Mouse (Mus musculus): Measurements from ENCODE around the gene Zfp282. TPM values are rescaled to one million over a fixed set of nuclear protein-coding genes. Genes with fewer than 3 reads are reported as not detected.
"Not testable (repeated sequence)": the region's sequence is repeated elsewhere in the genome, so short reads cannot be mapped to it uniquely, and the experiment has no call there.

Zfp282 gene
- polyA plus RNA-seq, 2 experiments: 2.1 to 2.4 TPM

- Histone ChIP-seq H3K27me3 (ENCODE audit: control insufficient read depth, insufficient read depth, low read length) (no peaks in the 10 kb centered on the region), H3K27ac (no peak overlapping the region; the same call in 1 of the 2 replicates), H3K4me1 (replicated peaks; ENCODE audit: control insufficient read depth in 2 of 2, insufficient read depth in 2 of 2, low read length in 1 of 2) (peaks cover 17 to 19% of the 10 kb centered on the region in 2 experiments), H3K9ac (replicated peaks) (no peak overlapping the region), H3K9me3 (ENCODE audit: control insufficient read depth, low read length) (no peaks in the 10 kb centered on the region), H3K4me3 (ENCODE audit: insufficient read depth in 1 of 2, low read depth in 2 of 2, low read length in 2 of 2) (no peak overlapping the region), H3K4me2 (ENCODE audit: low read depth) (no peak overlapping the region), H3K36me3 (replicated peaks; ENCODE audit: control insufficient read depth, insufficient read depth, low read depth) (no peaks in the 10 kb centered on the region)
- DNase-seq (ENCODE audit: low read depth in 3 of 3, low spot score in 3 of 3): peak in 1 of 3 experiments; percentile 36
- peak; percentile 72 for ATAC-seq (ENCODE audit: insufficient read depth)
- TF ChIP-seq EP300 (IDR thresholded peaks at IDR 0.05; ENCODE audit: low read depth): no peak
- no peak for TF ChIP-seq CTCF (IDR thresholded peaks at IDR 0.05; ENCODE audit: low read depth)
- WGBS (ENCODE audit: insufficient replicate concordance): 79% methylated on average over 1 of the region's 1 CpGs
These were observed 34.7 kb upstream of the Zfp282 start for GRCm38 (mm10) chr6:47842337-47842736.

DNA sequence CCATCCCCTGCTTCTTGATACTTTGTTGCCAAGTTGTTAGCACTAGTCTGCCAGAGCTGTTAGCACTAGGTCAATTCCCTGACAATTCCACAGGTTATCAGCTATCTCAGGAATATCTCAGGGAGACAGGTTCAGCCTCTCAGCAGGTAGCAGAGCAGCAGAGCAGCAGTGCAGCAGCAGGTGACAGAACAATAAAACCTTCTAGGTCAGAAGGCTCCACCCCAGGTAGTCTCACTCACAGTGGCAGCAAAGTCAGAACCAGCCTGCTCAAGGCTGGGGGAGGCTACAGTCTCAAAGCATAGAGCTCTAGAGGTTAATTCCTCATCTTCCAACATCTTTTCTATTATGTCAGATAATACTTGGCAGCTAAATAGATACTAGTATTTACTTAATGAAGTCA, 31.2 kb upstream of the Zfp282 start:
- H3K4me2 ChIP-seq (ENCODE audit: low read depth): no peak overlapping the region
- ATAC-seq (ENCODE audit: insufficient read depth) (no peak), DNase-seq (ENCODE audit: low read depth in 3 of 3, low spot score in 3 of 3) (no peak)
- no peak overlapping the region for H3K4me3 ChIP-seq (ENCODE audit: insufficient read depth in 1 of 2, low read depth in 2 of 2, low read length in 2 of 2)
- H3K36me3 ChIP-seq (replicated peaks; ENCODE audit: control insufficient read depth, insufficient read depth, low read depth): no peaks in the 10 kb centered on the region
- H3K27ac ChIP-seq: no peak overlapping the region
- H3K27me3 ChIP-seq (ENCODE audit: control insufficient read depth, insufficient read depth, low read length): no peaks in the 10 kb centered on the region
- no peak overlapping the region for H3K9ac ChIP-seq (replicated peaks)
- TF ChIP-seq CTCF (IDR thresholded peaks at IDR 0.05; ENCODE audit: low read depth) (no peak), EP300 (IDR thresholded peaks at IDR 0.05; ENCODE audit: low read depth) (no peak)
- peaks cover 5 to 6% of the 10 kb centered on the region in 2 experiments for H3K4me1 ChIP-seq (replicated peaks; ENCODE audit: control insufficient read depth in 2 of 2, insufficient read depth in 2 of 2, low read length in 1 of 2)
- H3K9me3 ChIP-seq (ENCODE audit: control insufficient read depth, low read length): no peaks in the 10 kb centered on the region

- DNase-seq (ENCODE audit: low read depth in 3 of 3, low spot score in 3 of 3) (no peak), ATAC-seq (ENCODE audit: insufficient read depth) (no peak)
- Histone ChIP-seq H3K4me3 (ENCODE audit: insufficient read depth in 1 of 2, low read depth in 2 of 2, low read length in 2 of 2) (no peak overlapping the region), H3K9ac (replicated peaks) (no peak overlapping the region), H3K36me3 (replicated peaks; ENCODE audit: control insufficient read depth, insufficient read depth, low read depth) (no peaks in the 10 kb centered on the region), H3K27me3 (ENCODE audit: control insufficient read depth, insufficient read depth, low read length) (no peaks in the 10 kb centered on the region), H3K4me2 (ENCODE audit: low read depth) (no peak overlapping the region), H3K27ac (no peak overlapping the region), H3K9me3 (ENCODE audit: control insufficient read depth, low read length) (no peaks in the 10 kb centered on the region), H3K4me1 (replicated peaks; ENCODE audit: control insufficient read depth in 2 of 2, insufficient read depth in 2 of 2, low read length in 1 of 2) (no peaks in the 10 kb centered on the region)
- TF ChIP-seq CTCF (IDR thresholded peaks at IDR 0.05; ENCODE audit: low read depth) (no peak), EP300 (IDR thresholded peaks at IDR 0.05; ENCODE audit: low read depth) (no peak)
- 86% methylated on average over 6 of the region's 6 CpGs for WGBS (ENCODE audit: insufficient replicate concordance)
These were observed 19.8 kb upstream of the Zfp282 start for GRCm38 (mm10) chr6:47857241-47857640.

GRCm38 (mm10) chr6:47857729-47858128, 19.3 kb upstream of the Zfp282 start:
- H3K9ac ChIP-seq (replicated peaks); H3K9me3 ChIP-seq (ENCODE audit: control insufficient read depth, low read length); H3K4me1 ChIP-seq (replicated peaks; ENCODE audit: control insufficient read depth in 2 of 2, insufficient read depth in 2 of 2, low read length in 1 of 2); H3K27me3 ChIP-seq (ENCODE audit: control insufficient read depth, insufficient read depth, low read length); H3K27ac ChIP-seq; H3K36me3 ChIP-seq (replicated peaks; ENCODE audit: control insufficient read depth, insufficient read depth, low read depth); H3K4me2 ChIP-seq (ENCODE audit: low read depth); ATAC-seq (ENCODE audit: insufficient read depth); H3K4me3 ChIP-seq (ENCODE audit: insufficient read depth in 1 of 2, low read depth in 2 of 2, low read length in 2 of 2); DNase-seq (ENCODE audit: low read depth in 3 of 3, low spot score in 3 of 3): not testable (repeated sequence)
- WGBS (ENCODE audit: insufficient replicate concordance): 67% methylated on average over 3 of the region's 3 CpGs

DNA sequence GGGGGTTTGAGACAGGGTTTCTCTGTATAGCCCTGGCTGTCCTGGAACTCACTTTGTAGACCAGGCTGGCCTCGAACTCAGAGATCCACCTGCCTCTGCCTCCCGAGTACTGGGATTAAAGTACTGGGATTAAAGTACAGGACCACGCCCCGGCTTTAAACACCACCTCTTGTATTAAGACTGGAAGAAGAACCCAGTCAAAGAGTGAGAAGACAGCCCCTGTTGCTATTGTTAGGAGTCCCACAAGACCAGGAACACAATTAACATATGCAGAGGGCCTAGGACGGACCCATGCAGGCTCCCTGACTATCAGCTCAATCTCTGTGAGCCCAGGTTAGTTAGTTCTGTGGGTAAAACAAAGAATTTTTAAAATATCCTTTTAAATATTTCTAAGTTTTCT, 4.7 kb upstream of the Zfp282 start:
- 84% methylated on average over 5 of the region's 5 CpGs for WGBS (ENCODE audit: insufficient replicate concordance)
- H3K27ac ChIP-seq: no peak overlapping the region
- DNase-seq (ENCODE audit: low read depth in 3 of 3, low spot score in 3 of 3) (no peak), ATAC-seq (ENCODE audit: insufficient read depth) (no peak)
- no peak overlapping the region for H3K4me2 ChIP-seq (ENCODE audit: low read depth)
- TF ChIP-seq EP300 (IDR thresholded peaks at IDR 0.05; ENCODE audit: low read depth) (no peak), CTCF (IDR thresholded peaks at IDR 0.05; ENCODE audit: low read depth) (no peak)
- H3K9ac ChIP-seq (replicated peaks): no peak overlapping the region
- H3K27me3 ChIP-seq (ENCODE audit: control insufficient read depth, insufficient read depth, low read length): no peaks in the 10 kb centered on the region
- no peak overlapping the region for H3K4me3 ChIP-seq (ENCODE audit: insufficient read depth in 1 of 2, low read depth in 2 of 2, low read length in 2 of 2)
- H3K36me3 ChIP-seq (replicated peaks; ENCODE audit: control insufficient read depth, insufficient read depth, low read depth): no peaks in the 10 kb centered on the region
- H3K4me1 ChIP-seq (replicated peaks; ENCODE audit: control insufficient read depth in 2 of 2, insufficient read depth in 2 of 2, low read length in 1 of 2): no peaks in the 10 kb centered on the region
- no peaks in the 10 kb centered on the region for H3K9me3 ChIP-seq (ENCODE audit: control insufficient read depth, low read length)
